Mouse (Mus musculus) kidney, adult 18-20 months (tissue): ENCODE measurements at regions not wholly inside any gene's neighbourhood (a gene's known extent, or its start where the extent isn't known, plus 50 kb on each side); places are given as distances from the start of the nearest gene placed in this dataset.

Experiments used
- DNase-seq: peaks from one replicate; pipeline ENCODE4 v3.0.0; 2021

GRCm38 (mm10) chr1:92776353-92776752 lies 55.1 kb upstream of the Gpc1 start:
- no peak for DNase-seq

DNA sequence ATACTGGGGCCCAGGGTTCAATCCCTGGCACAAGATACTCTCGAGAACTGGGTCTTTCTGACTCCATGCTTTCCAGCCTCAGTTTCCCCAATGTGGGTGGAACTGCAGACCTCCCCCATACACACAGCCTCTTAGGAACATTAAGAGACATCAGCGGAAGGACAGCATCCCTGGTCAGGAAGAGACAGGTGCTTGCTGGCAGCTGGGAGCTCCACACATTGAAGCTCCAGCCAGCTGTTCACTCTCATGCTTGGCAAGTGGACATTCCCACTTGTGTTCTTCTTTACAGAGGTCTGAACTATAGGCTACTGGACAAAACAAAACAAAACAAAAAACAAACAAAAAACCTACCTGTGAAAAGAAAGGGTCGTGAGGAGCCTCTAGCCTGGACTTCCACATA lies 55.5 kb upstream of the Gpc1 start:
- DNase-seq, result no peak

DNA sequence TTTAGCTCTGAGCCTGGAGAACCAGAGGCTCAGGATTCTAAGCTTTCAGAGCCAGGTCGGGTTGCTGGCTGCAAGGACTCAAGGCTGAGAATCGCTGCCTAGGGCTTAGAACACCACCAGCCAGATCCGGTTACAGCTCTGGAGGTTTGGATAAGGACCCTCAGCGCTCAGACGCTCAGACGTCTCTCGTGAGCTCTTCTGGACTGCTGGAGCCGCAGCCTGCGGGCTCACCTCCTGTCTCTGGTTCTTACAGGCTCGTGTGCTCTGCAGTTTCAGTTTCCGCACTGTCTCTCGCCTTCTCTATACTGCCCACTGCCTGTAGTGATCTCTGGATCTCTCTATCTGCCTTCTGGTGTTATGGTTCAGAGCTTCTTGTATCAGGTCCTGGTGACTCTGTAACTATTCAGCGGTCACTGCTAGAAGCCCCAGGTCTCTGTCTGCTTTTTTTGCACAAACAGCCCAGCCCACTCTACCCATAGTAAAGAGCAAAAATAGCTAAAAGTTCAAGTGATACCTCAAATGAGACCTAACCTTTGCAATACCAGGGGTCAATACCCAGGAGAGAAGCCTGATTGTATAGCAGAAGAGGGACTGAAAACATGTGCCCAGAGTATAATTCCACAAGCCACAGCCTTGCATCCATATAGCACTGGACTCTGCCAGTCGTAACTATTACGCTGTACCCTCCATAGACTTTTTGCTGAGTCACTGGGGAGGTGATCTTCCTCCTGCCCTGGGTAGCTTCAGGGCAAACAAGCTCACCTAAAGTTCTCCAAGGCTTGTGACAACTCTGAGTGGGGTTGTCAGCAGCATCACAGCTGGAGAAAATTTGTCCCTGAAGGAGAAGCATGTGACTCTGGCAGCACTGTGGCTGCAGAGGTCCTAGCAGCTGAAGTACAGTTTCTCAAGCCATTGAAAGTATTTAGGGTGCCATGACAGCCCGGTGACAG lies 56.4 kb upstream of the Gpc1 start:
- no peak for DNase-seq

- no peak for DNase-seq
Measured at GRCm38 (mm10) chr1:92774006-92774405, 57.4 kb upstream of the Gpc1 start.

GRCm38 (mm10) chr1:92772784-92773113 lies 58.7 kb upstream of the Gpc1 start:
- DNase-seq, result no peak

- DNase-seq, result no peak
Measured at GRCm38 (mm10) chr1:92772101-92772783, 59.2 kb upstream of the Gpc1 start.

DNA sequence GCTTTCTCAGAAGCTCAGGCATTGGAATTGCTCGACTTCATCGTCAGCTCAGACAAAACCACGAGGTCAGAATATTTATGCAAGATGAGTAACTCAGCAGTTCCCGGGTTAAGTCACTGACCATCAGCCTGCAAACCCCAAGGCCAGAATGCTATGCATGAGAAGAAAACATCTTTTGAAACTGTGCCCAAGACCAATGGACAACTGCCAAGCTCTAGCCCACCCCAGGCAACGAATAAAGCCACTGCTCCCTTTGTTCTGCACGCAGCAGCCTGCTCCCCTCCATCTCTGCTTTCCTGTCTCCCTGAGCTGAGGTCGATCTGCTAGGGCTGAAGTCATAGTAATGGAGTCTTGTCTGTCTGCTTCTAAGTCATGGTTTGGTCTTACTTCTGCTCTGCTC lies 61.7 kb upstream of the Gpc1 start:
- DNase-seq, result no peak

DNA sequence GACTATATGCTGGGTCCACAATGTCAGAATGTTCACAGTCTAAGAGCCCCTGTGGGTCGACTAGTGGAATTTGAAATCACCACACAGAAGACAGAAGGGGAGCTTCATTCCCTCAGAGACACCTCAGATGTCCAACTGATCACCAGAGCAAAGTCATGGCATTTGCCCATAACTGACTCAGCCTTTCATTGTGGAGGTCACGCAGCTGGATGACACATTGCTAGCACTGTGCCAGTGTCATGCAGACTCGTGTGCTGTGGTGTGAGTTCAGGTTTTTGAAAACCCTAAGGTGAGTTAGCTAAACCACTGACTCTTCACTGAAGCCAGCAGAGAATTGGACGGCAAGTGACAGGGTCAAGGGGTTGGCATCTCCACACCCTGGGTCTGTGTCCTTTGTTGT lies 62.3 kb upstream of the Gpc1 start:
- no peak for DNase-seq

DNA sequence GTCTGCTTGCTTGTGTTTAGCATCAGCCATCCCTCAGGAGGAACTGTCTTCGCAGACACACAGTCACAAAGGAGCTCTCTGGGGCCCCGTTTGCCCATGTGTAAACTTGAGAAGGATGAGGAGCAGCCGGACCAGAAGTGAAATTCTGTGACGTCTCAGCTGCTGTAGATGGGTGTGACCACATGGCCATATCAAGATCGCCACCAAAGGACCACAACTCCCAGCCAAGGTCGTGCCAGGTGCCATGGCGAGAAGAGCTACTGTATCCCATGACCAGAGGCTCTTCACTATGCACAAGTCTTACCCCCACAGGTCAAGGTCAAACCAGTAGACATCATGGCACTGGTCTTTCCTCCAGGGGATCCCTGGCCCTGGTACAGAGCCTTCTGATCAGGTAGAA lies 64.9 kb upstream of the Gpc1 start:
- no peak for DNase-seq

DNA sequence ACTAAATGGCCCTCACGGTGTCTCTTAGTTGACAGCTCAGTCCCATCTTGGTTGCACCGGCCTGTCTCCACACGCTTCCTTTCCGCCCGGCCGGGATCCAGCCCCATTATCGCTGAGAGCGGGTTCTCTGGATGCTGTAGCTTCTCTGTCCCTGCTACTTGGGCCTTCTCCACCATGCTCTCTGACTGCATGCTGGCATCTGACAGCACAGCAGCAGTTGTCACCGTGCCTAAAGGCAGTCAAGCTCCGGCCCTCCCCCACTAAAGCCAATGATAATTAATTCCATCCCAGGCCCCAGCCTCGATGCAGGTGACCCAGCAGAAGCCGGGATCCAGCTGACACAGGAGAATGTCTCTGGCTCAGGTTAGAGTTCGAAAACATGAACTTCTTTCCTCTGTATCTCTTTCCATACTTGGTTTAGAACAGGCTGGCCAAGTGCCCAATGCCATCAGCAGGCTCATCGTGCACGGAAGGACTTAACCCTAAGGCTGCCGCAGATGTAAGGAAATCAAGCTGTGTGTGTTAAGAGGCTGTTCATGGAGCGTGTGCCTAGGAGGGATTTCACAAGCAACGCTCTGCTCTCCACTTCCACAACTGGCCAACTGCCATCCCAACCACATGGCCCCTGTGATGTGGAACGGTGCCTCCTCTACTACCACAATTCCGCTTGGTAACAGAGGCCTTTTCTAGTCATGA lies 76.5 kb upstream of the Gpc1 start:
- no peak for DNase-seq

- DNase-seq, result no peak
Measured at GRCm38 (mm10) chr1:92751700-92752136, 79.7 kb upstream of the Gpc1 start.

DNA sequence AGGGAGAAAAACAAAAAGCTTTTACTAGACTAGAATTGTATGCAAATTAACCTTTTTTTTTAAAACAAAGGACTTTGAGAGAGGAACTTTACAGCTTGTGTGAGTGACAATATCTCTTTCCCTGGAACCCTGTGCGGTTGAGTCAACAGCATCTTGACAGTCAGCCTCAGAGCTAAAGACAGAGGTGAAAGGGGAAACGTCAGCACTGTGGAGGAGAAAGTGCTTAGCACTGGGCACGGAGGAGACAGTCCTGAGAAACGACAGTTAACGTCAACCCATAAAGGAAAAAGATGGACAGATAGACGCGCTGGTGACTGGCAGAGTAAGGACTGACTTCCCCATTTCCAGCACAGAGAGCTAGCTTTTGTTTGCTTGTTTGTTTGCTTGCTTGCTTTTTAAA lies 82.0 kb upstream of the Gpc1 start:
- no peak for DNase-seq

- no peak for DNase-seq
Measured at GRCm38 (mm10) chr1:92745284-92745683, 86.2 kb upstream of the Gpc1 start.

DNA sequence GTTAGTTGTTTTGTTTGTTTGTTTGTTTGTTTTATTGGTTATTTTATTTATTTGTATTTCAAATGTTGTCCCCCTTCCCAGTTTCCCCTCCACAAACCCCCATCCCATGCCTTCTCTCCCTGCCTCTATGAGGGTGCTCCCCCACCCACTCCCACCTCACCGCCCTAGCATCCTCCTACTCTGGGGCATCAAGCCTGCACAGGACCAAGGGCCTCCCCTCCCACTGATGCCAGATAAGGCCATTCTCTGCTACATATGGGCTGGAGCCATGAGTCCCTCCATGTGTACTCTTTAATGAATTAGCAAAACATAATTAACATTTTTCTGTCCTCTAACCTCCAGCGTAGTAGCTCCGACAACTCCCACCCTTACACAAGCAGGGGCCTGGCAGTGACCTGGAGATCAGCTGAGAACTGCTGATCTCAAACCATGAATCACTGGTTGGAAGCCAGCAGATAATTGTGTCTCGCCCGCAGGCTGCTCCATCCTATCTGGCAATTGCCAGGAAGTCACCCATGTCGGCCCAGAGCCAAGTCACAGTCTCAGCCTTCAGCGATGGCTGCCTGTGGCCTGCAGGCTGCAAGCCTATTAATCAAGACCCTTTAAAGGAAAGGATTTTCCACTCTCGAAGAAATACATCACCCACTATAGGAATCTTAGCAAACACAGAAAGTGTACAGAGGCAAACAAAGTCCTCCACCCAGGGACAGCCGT lies 86.8 kb upstream of the Gpc1 start:
- no peak for DNase-seq

DNA sequence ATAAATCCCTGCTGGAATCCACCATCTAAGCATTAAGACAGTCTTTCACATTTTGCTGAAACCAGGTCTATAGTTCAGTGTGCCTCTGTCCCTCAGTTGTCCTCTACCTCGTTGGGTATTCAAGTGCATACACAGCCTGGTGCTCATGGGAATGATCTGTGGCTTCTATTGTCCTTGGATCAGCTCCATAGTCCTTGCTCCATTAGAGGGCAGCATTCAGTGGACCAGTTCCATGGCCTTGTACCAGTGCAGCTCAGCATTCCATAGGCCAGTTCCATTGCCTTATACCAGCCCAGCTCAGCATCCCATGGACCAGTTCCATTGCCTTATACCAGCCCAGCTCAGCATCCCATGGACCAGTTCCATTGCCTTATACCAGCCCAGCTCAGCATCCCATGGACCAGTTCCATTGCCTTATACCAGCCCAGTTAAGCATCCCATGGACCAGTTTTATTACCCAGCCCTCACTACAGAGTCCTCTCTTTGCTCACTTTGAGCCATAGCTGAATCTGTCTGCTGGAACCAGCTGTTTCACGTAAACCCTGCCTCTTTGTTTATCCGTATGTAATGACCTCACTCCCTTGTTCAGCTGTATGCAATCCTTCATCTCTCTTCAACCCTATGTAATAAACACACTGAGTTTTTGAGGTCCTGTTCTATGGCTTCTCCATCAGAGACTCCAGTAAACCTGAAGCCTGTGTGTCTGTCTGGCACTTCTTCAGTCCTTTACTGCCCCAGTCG lies 88.4 kb upstream of the Gpc1 start:
- no peak for DNase-seq

GRCm38 (mm10) chr1:92742300-92742699 lies 89.1 kb upstream of the Gpc1 start:
- DNase-seq, result no peak

DNA sequence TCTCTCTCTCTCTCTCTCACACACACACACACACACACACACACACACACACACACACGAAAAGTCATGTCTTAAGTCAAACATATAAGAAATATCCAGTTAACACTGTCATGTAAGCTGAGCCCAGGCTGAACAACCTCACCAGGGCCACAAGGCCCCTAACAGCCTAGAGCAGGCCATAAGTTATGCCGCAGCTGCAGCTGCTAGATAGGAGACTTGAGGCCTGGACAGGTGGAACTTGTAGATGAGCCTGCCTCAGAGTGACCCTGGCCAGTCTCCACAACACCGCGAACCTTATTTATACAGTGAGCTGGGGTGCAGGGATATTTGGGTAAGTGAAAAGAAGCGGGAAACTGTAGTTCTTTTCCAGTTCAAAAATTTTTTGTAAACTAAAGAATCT lies 90.4 kb upstream of the Gpc1 start:
- DNase-seq, result no peak

- no peak for DNase-seq
Measured at GRCm38 (mm10) chr1:92737600-92738197, 89.1 kb upstream of the Otos start.

GRCm38 (mm10) chr1:92736411-92736810 lies 87.8 kb upstream of the Otos start:
- no peak for DNase-seq

GRCm38 (mm10) chr1:92733732-92734131 lies 85.1 kb upstream of the Otos start:
- DNase-seq, result no peak

DNA sequence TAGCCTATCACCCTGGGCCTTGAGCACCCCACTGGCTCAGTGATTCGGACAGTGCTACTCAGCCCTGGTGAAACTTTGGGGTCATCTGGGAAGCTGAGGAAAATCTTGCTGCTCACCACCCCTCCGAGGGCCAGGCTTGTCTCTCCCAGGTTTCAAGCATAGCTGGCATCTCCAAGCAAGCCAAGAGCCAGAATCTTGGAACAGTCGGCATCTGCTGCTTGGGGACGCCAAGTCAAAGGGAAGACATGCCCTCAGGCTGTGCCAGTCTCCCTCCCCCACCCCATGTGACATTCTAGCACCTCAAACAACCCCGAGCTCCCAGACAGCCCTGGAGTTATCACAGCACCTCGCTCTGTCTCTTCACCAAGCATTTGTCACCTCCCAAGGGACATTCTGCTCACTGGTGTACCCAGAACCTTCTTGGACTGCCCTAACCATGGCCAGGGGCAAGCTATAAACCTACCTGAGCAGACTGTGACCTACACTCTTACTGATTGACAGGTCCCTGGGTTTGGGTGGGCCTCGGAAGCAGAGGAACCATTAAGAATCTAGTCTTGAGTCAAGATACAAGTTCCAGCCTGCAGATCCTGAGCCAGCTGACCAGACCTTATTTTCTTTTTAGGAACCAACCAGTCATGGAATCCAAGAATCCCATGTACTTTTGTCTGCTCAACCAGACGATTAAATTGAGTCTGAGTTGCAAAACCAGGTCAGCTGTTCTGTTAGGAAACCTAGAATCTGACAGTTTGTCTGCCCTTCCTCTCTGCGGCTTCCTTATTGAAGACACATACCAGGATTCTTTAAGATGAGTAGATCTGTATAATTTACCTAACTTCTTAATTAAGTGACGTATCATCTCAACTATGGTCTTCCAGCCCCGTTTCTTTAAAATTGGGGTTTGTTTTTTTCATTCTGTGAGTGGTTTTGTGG lies 83.0 kb upstream of the Otos start:
- no peak for DNase-seq
